Mouse (Mus musculus): ENCODE measurements around the gene Ppil6. TPM values are rescaled to one million over a fixed set of nuclear protein-coding genes. Genes with fewer than 3 reads are reported as not detected.

The Ppil6 gene
- polyA plus RNA-seq, 1 experiment from 2014 or later: not detected

Other genes starting within 250 kb of the Ppil6 start
- gene Fig4, start 187.2 kb upstream of the Ppil6 start, polyA plus RNA-seq (2015; fragmentation: Nextera tagmentation; extraction: Ambion mirVana): 7.0 and 7.5 TPM in 2 replicates
- gene Ak9, start 186.5 kb upstream of the Ppil6 start, polyA plus RNA-seq (2015; fragmentation: Nextera tagmentation; extraction: Ambion mirVana): not detected in 2 replicates
- 4.6 and 4.7 TPM in 2 replicates for gene Zbtb24, start 40.1 kb upstream of the Ppil6 start, polyA plus RNA-seq (2015; fragmentation: Nextera tagmentation; extraction: Ambion mirVana)
- gene Mical1, start 14.1 kb upstream of the Ppil6 start, polyA plus RNA-seq (2015; fragmentation: Nextera tagmentation; extraction: Ambion mirVana): 5.3 and 5.4 TPM in 2 replicates
- gene Smpd2, start 70 bp upstream of the Ppil6 start, polyA plus RNA-seq (2015; fragmentation: Nextera tagmentation; extraction: Ambion mirVana): 13.5 and 14.6 TPM in 2 replicates
- 65.0 and 67.8 TPM in 2 replicates for gene Cd164, start 29.0 kb downstream of the Ppil6 start, polyA plus RNA-seq (2015; fragmentation: Nextera tagmentation; extraction: Ambion mirVana)
- gene Ccdc162, start 226.2 kb downstream of the Ppil6 start, polyA plus RNA-seq (2015; fragmentation: Nextera tagmentation; extraction: Ambion mirVana): 0.05 and 0.12 TPM in 2 replicates